Mouse (Mus musculus) ES-E14 (cell line): ENCODE data around the gene Rps25. TPM values are rescaled to one million over a fixed set of nuclear protein-coding genes. Genes with fewer than 3 reads are reported as not detected.
"Not testable (repeated sequence)": the region's sequence is repeated elsewhere in the genome, so short reads cannot be mapped to it uniquely, and the experiment has no call there.

Source experiments
- DNase-seq: peaks from one replicate; pipeline ENCODE4 v3.0.0-alpha.2; 2013; ENCODE audit warnings: low read depth, low spot score
- H3K27ac ChIP-seq: 2 replicates; pipeline ENCODE4 v1.5.1; 2012; ENCODE audit warnings: low read depth, mild to moderate bottlenecking, low read length, moderate library complexity, mixed read lengths; ENCODE audit not compliant: poor library complexity, insufficient read depth, severe bottlenecking
- H3K36me3 ChIP-seq: 2 replicates; pipeline ENCODE4 v1.6.1; 2012; ENCODE audit warnings: mild to moderate bottlenecking, low read length, moderate library complexity, mixed read lengths; ENCODE audit not compliant: control insufficient read depth, poor library complexity, insufficient read depth, severe bottlenecking
- H3K4me1 ChIP-seq, 2 experiments: fragments of 150-350 bp in 1 of 2; sonication (generic) in 1 of 2; 2 replicates each; pipeline ENCODE4 v1.6.1; 2012; ENCODE audit warnings: low read length in 2 of 2, mild to moderate bottlenecking in 1 of 2, mixed read lengths in 1 of 2; ENCODE audit not compliant: control insufficient read depth in 2 of 2, insufficient read depth in 2 of 2, poor library complexity in 1 of 2
- H3K4me3 ChIP-seq, 2 experiments: fragments of 150-350 bp in 1 of 2; sonication (generic) in 1 of 2; 2 replicates each; pipeline ENCODE4 v1.5.1; 2012; ENCODE audit warnings: low read length in 2 of 2, low read depth in 1 of 2, mild to moderate bottlenecking in 1 of 2, mixed read lengths in 1 of 2; ENCODE audit not compliant: insufficient read depth in 1 of 2, poor library complexity in 1 of 2, severe bottlenecking in 1 of 2
- H3K9ac ChIP-seq: 2 replicates; pipeline ENCODE4 v1.6.1; 2012; ENCODE audit warnings: low read depth, mild to moderate bottlenecking, low read length, mixed read lengths; ENCODE audit not compliant: poor library complexity, insufficient read depth, severe bottlenecking
- H3K9me3 ChIP-seq: fragments of 150-350 bp; sonication (generic); 2 replicates; pipeline ENCODE4 v1.6.1; 2012; ENCODE audit warnings: low read depth, mild to moderate bottlenecking, low read length; ENCODE audit not compliant: control insufficient read depth, insufficient read depth
- CHD2 ChIP-seq: IDR thresholded peaks from 2 replicates; pipeline ENCODE4 v1.6.1; 2014; ENCODE audit warnings: mild to moderate bottlenecking, low read depth, low read length, inconsistent platforms
- HCFC1 ChIP-seq: IDR thresholded peaks from 2 replicates; pipeline ENCODE4 v1.6.1; 2012; ENCODE audit warnings: low read length, inconsistent platforms, borderline replicate concordance; ENCODE audit not compliant: insufficient read depth
- MAFK ChIP-seq: IDR thresholded peaks from 2 replicates; pipeline ENCODE4 v1.6.1; 2014; ENCODE audit warnings: mild to moderate bottlenecking, low read depth, low read length, inconsistent platforms; ENCODE audit not compliant: insufficient read depth
- ZC3H11A ChIP-seq: IDR thresholded peaks from 2 replicates; pipeline ENCODE4 v1.6.1; 2012; ENCODE audit warnings: low read depth, mild to moderate bottlenecking, inconsistent platforms, low read length, borderline replicate concordance
- ZNF384 ChIP-seq: IDR thresholded peaks from 2 replicates; pipeline ENCODE4 v1.6.1; 2012; ENCODE audit warnings: low read depth, low read length, inconsistent platforms
- in situ Hi-C, 2 experiments: fragments of 600-800 bp; cut with MboI; formaldehyde crosslinking; loops; one replicate each; pipeline ENCODE4 v1.15.1; 2025; ENCODE audit warnings: low sequenced_read_pairs in 2 of 2, inconsistent platforms in 1 of 2; ENCODE audit not compliant: unreplicated experiment in 2 of 2
- total RNA-seq: library from RNA; depleted of rRNA; stranded (reverse); fragments of 300-350 nt; gene quantifications from 2 replicates; pipeline ENCODE4 v1.2.3, GENCODE M21; 2012

Gene Rps25
- total RNA-seq, 1 experiment, result 2,115 TPM

DNA sequence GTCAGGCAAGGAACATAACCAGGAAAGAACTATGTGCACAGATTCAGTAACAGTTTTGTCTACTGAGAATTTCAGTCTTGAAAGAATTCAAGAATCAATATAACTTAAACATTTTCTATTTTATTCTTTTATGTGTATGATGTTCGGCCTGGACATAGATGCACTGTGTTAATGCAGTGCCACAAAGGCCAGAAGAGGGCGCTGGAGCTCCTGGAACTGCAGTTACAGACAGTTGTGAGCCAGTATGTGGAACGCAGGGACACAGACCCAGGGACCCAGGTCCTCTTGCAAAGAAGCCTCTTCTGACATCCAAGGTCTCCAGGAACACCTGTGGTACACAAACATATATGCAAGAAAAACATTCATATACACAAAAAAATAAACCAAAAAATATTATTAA lies 42.5 kb upstream of the Rps25 start:
- 0 out of 2 replicates have a peak, but pooled peaks cover 1% of the 10 kb centered on the region for H3K36me3 ChIP-seq
- TF ChIP-seq CHD2 (no peak), ZC3H11A (peak; percentile 29; the same call in 1 of the 2 replicates), ZNF384 (no peak)
- no peak overlapping the region for H3K4me3 ChIP-seq
- no peaks in the 10 kb centered on the region; a peak in 1 of 4 replicates for H3K4me1 ChIP-seq
- no peak overlapping the region for H3K27ac ChIP-seq
- no peaks in the 10 kb centered on the region for H3K9me3 ChIP-seq
- H3K9ac ChIP-seq, result no peak overlapping the region
- in situ Hi-C loops, result no loop called here
- peak; percentile 66 for DNase-seq

DNA sequence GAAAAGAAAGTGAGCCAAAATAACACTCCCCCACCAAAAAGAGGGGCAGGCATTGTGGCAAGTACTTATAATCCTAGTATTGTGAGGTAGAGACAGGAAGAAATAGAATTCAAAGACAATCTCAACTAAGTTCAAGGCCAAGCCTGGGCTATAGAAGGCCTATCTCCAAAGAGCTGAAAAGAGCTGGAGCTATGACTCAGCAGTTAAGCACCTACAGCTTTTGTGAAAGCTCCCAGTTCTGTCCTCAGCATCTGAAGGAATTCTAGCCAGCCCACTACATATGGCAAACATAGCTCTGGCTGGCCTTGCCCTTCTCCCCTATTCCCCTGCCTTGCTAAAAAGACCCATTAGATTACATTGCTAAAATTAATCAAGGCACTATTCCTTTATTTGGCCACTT lies 33.6 kb upstream of the Rps25 start:
- Histone ChIP-seq H3K9me3 (no peaks in the 10 kb centered on the region), H3K9ac (no peak overlapping the region), H3K36me3 (no peaks in the 10 kb centered on the region), H3K27ac (no peak overlapping the region), H3K4me1 (peaks cover 0 to 7% of the 10 kb centered on the region in 2 experiments; a peak in 1 of 4 replicates), H3K4me3 (no peak overlapping the region)
- in situ Hi-C loops, result no loop called here
- no peak for DNase-seq
- TF ChIP-seq ZNF384 (no peak), CHD2 (no peak), HCFC1 (no peak), ZC3H11A (no peak), MAFK (no peak)

DNA sequence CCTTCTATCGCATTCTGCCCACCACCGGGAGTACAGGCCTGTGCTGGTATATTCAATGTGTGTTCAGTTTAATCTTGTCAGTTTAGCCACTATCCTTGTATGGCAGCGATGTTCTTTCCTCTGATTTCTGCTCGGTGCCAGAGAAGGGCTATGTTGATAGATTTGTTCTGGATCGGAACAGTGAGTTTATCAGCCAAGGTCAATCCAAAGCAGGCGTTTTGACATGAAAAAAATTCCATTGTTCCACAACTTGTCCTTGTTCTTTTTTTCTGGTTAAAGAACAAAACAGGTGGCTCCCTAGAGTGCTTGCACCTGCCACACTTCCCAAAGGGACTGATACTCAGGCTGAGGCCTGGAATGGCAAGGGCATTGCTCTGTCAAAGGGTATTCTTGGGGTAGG lies 30.8 kb upstream of the Rps25 start:
- Histone ChIP-seq H3K4me3 (no peak overlapping the region), H3K36me3 (peaks cover 6% of the 10 kb centered on the region), H3K27ac (no peak overlapping the region), H3K9me3 (no peaks in the 10 kb centered on the region), H3K4me1 (peaks cover 3 to 7% of the 10 kb centered on the region in 2 experiments; a peak in 2 of 4 replicates), H3K9ac (no peak overlapping the region)
- TF ChIP-seq HCFC1, result no peak
- no peak for TF ChIP-seq CHD2
- no peak for TF ChIP-seq ZC3H11A
- TF ChIP-seq MAFK, result no peak
- TF ChIP-seq ZNF384, result no peak
- DNase-seq, result no peak
- in situ Hi-C loops, result no loop called here

DNA sequence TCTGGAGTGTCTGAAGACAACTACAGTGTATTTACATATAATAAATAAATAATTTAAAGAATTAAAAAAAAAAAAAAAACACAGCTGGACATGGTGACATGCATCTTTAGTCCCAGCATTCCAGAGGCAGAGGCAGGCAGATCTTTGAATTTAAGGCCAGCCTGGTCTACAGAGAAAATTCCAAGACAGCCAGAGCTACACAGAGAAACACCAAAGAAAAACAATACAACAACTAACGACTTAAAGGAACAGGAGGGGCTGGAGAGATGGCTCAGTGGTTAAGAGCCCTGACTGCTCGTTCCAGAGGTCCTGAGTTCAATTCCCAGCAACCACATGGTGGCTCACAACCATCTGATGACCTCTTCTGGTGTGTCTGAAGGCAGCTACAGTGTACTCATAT lies 29.6 kb upstream of the Rps25 start:
- DNase-seq, in situ Hi-C loops, H3K4me3 ChIP-seq, H3K9me3 ChIP-seq, H3K9ac ChIP-seq, H3K4me1 ChIP-seq, H3K27ac ChIP-seq: not testable (repeated sequence)
- H3K36me3 ChIP-seq, result peaks cover 17% of the 10 kb centered on the region

DNA sequence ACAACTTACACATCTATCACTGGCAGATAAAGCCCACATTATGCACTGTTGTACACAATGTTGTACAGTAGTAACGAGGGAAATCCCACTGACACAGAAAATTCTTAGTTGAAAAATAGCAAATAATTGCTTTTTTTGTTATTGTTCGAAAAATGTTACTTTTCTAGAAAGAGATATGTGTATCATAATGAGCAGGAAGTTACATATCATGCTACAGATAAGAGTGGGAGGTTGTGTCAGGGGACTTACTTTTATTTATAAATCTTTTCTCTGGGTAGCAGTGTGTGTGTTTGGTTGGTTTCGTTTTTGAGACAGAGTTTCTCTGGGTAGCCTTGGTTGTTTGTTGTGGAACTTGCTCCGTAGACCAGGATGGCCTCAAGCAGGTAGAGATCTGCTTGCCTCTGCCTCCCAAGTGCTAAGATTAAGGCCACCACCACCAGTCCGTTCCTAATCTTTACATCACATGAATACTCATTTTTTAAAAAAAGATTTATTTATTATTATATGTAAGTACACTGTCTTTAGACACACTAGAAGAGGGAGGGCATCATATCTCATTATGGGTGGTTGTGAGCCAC lies 28.7 kb upstream of the Rps25 start:
- no peak for TF ChIP-seq MAFK
- no peak for TF ChIP-seq CHD2
- no peak for TF ChIP-seq ZC3H11A
- TF ChIP-seq HCFC1, result no peak
- TF ChIP-seq ZNF384, result no peak
- no peak for DNase-seq
- Histone ChIP-seq H3K27ac (no peak overlapping the region), H3K9ac (peak overlapping the region; percentile 94), H3K9me3 (no peaks in the 10 kb centered on the region), H3K36me3 (peaks cover 19% of the 10 kb centered on the region), H3K4me3 (peak overlapping the region; percentile 68 to 86), H3K4me1 (peaks cover 3 to 7% of the 10 kb centered on the region in 2 experiments; a peak in 2 of 4 replicates)
- in situ Hi-C loops, result no loop called here
